Mouse (Mus musculus) erythroblast, embryonic 14.5 days (primary cell): Measurements from ENCODE around the gene Lyz2. TPM values are rescaled to one million over a fixed set of nuclear protein-coding genes. Genes with fewer than 3 reads are reported as not detected.
"Not testable (repeated sequence)": the region's sequence is repeated elsewhere in the genome, so short reads cannot be mapped to it uniquely, and the experiment has no call there.

Experiments used
- H3K27me3 ChIP-seq: 2 replicates; pipeline ENCODE4 v1.6.1; 2012; ENCODE audit warnings: inconsistent platforms; ENCODE audit not compliant: control insufficient read depth
- H3K36me3 ChIP-seq: 2 replicates; pipeline ENCODE4 v1.6.1; 2012; ENCODE audit warnings: mild to moderate bottlenecking, inconsistent platforms; ENCODE audit not compliant: control insufficient read depth
- H3K4me1 ChIP-seq: 2 replicates; pipeline ENCODE4 v1.6.1; 2012; ENCODE audit warnings: inconsistent platforms; ENCODE audit not compliant: control insufficient read depth
- H3K4me3 ChIP-seq: replicated peaks from 2 replicates; pipeline ENCODE3; 2012; ENCODE audit warnings: moderate library complexity, mild to moderate bottlenecking, inconsistent platforms
- H3K9me3 ChIP-seq: 2 replicates; pipeline ENCODE4 v1.6.1; 2012; ENCODE audit warnings: low read length, inconsistent platforms, mixed read lengths; ENCODE audit not compliant: control insufficient read depth
- GATA1 ChIP-seq: IDR thresholded peaks from 2 replicates; pipeline ENCODE4 v1.6.1; 2012; ENCODE audit warnings: low read length, inconsistent platforms, mixed read lengths
- TAL1 ChIP-seq: IDR thresholded peaks from 3 replicates; pipeline ENCODE4 v1.6.1; 2012; ENCODE audit warnings: low read length, inconsistent platforms, mixed read lengths
- polyA plus RNA-seq: library from polyadenylated mRNA; stranded (reverse); fragments of >175 nt; gene quantifications from 2 replicates; pipeline ENCODE4 v1.2.3, GENCODE M21; 2012

Gene Lyz2
- polyA plus RNA-seq, 1 experiment = 0.07 TPM

DNA sequence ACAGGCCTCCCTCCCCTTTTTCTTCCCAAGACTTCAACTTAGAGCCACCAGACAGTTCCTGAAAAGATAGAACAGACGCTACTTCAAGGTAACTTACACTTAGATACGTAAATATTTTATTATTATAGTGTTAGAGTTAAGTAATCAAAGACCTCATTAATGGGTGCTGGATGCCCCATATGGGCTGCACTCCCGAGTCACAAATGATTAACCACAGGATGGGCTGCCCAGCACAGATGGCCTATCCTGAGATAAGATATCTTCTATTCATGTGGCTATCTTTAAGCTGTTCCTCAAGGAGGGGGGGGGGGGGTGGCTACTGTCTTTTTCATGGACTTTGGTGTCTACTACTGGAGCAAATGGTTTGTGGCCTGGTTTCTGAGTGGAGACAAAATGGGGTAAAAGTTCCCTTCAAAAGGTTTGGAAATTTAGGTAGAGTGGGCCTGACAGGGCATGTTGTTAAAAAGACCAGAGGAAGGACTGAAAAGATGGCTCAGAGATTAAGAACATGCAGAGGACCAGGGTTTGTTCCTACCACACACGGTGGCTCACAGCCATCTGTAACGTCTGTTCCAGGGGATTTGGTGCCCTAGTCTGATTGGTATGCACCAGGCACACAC is 17.9 kb upstream of the Lyz2 start:
- Histone ChIP-seq H3K9me3 (no peaks in the 10 kb centered on the region), H3K4me3 (no peak overlapping the region), H3K36me3 (no peaks in the 10 kb centered on the region), H3K27me3 (no peaks in the 10 kb centered on the region), H3K4me1 (no peaks in the 10 kb centered on the region)
- TF ChIP-seq GATA1 = no peak
- TF ChIP-seq TAL1 = no peak

DNA sequence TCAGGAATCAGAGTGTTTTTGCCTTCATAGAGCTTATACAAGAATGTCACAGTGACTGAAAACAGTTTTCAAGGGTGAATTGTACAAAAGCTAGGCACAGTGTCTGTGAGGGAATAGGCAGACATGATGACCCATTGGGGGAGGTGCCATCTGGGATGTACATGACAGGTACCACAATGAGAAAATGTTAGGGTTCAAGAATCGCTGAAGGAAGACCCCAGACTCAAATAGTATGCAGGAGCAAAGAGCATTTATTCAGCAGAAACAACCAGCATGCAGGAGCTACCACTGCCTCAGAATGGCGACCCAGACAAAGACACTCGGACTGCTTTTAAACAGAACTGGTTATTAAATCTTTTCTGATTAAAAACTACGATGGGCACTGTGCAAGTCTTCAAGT is 17.0 kb upstream of the Lyz2 start:
- Histone ChIP-seq H3K36me3 (no peaks in the 10 kb centered on the region), H3K27me3 (no peaks in the 10 kb centered on the region), H3K4me3 (no peak overlapping the region), H3K4me1 (no peaks in the 10 kb centered on the region), H3K9me3 (no peaks in the 10 kb centered on the region)
- no peak for TF ChIP-seq TAL1

DNA sequence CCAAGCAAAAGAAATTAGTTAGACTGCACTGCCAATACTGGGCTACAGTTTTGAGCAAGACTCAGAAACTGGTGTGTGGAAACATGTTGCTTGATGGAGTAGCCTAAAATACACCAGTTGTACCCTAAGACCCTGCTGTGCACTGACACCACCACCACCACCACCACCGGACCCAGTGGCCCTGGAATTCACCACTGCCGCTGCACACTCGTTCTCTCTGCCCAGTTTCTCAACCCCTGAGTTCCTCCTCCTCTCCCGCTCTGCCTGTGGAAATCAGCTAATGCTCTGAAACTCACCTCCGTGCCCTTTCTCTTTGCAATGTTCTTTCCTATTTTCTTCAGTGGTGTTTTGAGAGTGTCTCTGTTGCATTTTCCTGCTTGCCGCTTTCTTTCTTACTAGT is 16.2 kb upstream of the Lyz2 start:
- TF ChIP-seq TAL1 (no peak), GATA1 (no peak)
- H3K9me3 ChIP-seq = no peaks in the 10 kb centered on the region
- no peaks in the 10 kb centered on the region for H3K27me3 ChIP-seq
- no peak overlapping the region for H3K4me3 ChIP-seq
- no peaks in the 10 kb centered on the region for H3K36me3 ChIP-seq
- no peaks in the 10 kb centered on the region for H3K4me1 ChIP-seq

DNA sequence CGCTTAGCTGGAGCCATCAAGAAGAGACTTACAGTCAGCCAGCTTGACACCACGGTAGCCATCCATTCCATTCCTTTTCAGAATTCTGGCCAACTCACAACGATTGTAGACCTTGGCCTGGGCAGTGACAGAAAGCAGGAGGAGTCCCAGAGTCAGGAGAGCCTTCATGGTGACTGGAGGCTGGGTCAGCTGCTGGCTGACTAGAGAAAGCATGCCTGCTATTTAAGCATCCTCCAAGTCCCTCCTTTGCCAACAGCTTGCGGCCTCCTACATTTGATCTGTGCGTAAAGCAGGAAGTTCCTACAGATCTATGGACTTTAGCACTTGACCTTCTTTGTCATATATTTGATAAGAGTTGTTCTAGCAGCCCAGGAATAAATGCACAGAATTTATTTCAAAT is 10.6 kb upstream of the Lyz2 start, which contains the start of gene Lyz1:
TSS of gene Lyz1 (minus strand) at position 198 of the 400 bp plus-strand sequence.
- H3K27me3 ChIP-seq = no peaks in the 10 kb centered on the region
- H3K36me3 ChIP-seq = no peaks in the 10 kb centered on the region
- no peaks in the 10 kb centered on the region for H3K4me1 ChIP-seq
- TF ChIP-seq GATA1 (no peak), TAL1 (no peak)
- H3K9me3 ChIP-seq = no peaks in the 10 kb centered on the region
- no peak within 1 kb of the TSS for H3K4me3 ChIP-seq

DNA sequence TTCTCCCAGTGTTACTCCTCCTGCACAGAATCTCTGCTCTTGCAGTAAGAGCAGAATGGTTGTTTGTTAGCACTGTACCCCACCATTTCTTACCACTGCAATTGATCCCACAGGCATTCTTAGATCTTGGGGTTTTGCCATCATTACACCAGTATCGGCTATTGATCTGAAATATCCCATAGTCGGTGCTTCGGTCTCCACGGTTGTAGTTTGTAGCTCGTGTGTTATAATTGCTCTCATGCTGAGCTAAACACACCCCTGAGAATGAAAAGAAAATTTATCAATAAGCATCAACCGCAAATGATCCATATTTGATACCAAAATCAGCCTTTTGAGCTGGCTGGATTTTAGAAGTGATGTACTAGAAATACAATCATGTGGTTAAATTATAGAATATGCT is 8.8 kb upstream of the Lyz2 start:
- H3K4me3 ChIP-seq, H3K27me3 ChIP-seq, H3K9me3 ChIP-seq, H3K4me1 ChIP-seq, H3K36me3 ChIP-seq: not testable (repeated sequence)

DNA sequence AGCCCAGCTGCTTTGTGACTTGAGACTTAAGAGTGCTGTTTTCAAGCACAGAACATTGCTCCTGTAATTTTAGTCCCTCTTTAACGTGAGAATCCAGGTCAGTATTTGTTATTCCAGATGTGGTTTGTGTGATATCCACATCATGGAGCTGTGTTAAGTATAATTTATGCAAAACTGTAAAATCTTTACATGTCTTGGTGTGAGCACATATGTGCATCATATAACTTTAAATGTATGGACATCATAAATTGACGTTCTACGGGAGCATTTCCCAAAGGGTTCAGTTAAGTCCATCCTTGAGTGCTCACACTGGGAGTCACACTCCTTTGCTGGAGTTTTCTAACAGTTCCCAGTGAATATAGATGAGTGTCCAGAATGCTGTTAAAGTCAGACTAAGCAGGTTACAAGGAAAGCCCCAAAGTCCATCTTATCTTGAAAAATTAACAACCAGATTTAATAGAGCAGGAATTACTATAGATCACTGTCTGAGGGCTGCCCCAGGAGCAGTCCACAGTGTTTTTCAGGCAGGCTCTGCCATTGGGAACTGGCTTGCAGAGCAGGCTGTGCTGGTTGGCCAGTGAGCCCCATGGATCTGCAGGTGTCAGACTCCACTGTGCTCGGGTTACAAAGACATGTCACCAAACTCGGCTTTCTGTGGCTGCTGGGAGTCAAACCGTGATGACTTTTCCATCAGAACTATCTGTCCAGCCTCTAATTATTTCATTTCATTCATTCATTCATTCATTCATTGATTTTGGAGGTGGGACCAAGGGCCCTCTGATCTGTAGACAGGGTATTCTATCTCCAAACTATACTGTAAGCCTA is 8.1 kb upstream of the Lyz2 start:
- Histone ChIP-seq H3K36me3 (no peaks in the 10 kb centered on the region), H3K9me3 (no peaks in the 10 kb centered on the region), H3K4me1 (no peaks in the 10 kb centered on the region), H3K4me3 (no peak overlapping the region), H3K27me3 (no peaks in the 10 kb centered on the region)
- no peak for TF ChIP-seq TAL1
- no peak for TF ChIP-seq GATA1

DNA sequence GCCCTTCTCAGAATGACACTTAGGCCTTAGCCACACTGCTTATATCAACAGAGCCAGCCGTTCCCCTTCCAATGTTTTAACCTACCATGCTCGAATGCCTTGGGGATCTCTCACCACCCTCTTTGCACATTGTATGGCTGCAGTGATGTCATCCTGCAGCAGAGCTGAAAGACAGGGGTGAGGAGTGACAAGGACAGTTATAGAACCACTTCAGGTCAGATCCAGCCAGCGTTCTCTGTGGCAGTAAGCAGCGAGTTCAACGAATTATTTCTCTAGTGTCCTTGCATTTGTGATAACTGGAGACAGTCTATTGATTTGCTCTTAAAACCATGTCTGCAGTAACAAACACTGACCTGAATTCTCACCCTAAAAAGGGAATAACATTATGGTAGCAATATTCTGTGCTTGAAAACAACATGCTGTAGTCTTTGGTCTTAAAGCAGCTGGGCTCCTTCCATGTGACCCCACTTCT is 6.9 kb upstream of the Lyz2 start:
- not testable (repeated sequence) for H3K27me3 ChIP-seq, H3K9me3 ChIP-seq, H3K36me3 ChIP-seq, H3K4me1 ChIP-seq, H3K4me3 ChIP-seq

DNA sequence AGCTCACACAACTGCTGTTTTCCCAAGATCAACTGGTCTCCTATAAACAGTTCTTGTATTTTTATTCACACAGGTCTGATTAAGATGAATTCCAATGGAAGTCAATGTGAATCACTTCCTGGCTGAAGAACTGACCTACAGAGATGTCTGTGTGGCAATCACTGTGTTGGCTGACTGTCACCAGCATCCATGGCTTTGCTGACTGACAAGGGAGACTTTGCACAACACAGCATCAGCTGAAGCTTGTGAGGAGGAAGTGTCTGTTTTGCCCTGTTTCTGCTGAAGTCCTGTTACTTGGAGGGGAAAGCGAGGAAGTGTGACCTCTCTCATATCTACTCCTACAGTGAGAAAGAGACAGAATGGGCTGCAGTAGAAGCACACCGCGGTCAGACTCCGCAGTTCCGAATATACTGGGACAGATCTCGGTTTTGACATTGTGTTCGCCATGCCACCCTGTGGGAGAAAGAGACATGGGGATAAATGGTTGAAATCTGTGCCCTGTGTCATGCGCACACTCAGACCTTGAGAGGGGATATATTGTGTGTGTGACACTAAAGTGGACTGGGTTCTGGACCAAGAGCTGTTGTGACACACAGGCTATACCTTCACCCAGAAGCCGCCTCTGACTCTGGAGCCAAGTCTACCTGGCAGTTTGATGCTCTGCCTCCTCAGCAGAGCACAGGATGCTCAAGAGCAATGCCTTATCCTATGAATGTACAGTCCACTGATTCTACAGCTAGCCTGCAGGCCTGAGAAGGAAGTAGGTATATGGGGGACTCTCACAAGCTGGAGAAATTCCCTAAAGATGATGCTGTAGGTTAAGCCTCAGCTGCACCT is 6.3 kb upstream of the Lyz2 start:
- no peaks in the 10 kb centered on the region for H3K36me3 ChIP-seq
- H3K27me3 ChIP-seq = no peaks in the 10 kb centered on the region
- TF ChIP-seq GATA1 (no peak), TAL1 (no peak)
- no peaks in the 10 kb centered on the region for H3K9me3 ChIP-seq
- H3K4me1 ChIP-seq = no peaks in the 10 kb centered on the region
- H3K4me3 ChIP-seq = no peak overlapping the region

DNA sequence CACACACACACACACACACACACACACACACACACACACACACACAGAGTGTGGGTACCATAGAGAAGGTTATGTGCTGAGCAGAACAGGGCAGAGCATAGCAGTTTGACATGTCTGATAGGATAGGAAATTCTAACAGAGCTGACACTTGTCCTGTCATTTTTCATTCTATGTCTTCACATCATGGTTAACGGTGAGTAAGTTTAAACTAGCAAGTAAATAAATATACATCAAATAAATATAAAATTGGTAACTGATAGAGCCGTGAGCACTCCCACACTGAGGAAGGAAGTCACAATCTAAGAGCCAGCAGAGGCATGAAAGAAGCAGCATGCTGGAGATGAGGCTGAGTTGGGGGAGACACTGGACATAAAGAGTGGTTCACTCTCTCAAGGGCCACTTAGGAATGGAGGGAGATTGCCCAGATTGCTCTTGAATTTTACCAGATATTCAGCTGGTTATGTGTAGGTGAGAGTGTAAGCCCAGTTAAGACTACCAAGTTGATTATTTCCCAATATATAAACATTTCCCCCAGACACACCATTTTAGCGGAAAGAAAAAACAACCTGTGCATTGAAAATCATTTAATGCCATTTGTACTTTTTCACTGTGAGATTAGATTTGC is 5.2 kb upstream of the Lyz2 start:
- Histone ChIP-seq H3K9me3 (no peaks in the 10 kb centered on the region), H3K4me1 (no peaks in the 10 kb centered on the region), H3K27me3 (no peaks in the 10 kb centered on the region), H3K36me3 (no peaks in the 10 kb centered on the region), H3K4me3 (no peak overlapping the region)
- TF ChIP-seq GATA1 = no peak
- TF ChIP-seq TAL1 = no peak
